Mouse (Mus musculus): ENCODE measurements around the gene Pex26.

GRCm38 (mm10) chr6:121241780-121242179 is 58.3 kb downstream of the Pex26 start:
- TF ChIP-seq CTCF (IDR thresholded peaks at IDR 0.05; ENCODE audit: low read depth, low read length), result no peak
- no peak for TF ChIP-seq POLR2A (IDR thresholded peaks at IDR 0.05; ENCODE audit: extremely low read depth, insufficient read depth, low read length)

Data from liver, adult 2 months (tissue).